Mouse (Mus musculus) erythroblast, embryonic 14.5 days (primary cell): Measurements from ENCODE around the gene Slc22a14.

ENCODE experiments used
- GATA1 ChIP-seq: IDR thresholded peaks from 2 replicates; pipeline ENCODE4 v1.6.1; 2012; ENCODE audit warnings: low read length, inconsistent platforms, mixed read lengths
- TAL1 ChIP-seq: IDR thresholded peaks from 3 replicates; pipeline ENCODE4 v1.6.1; 2012; ENCODE audit warnings: low read length, inconsistent platforms, mixed read lengths

GRCm38 (mm10) chr9:119206666-119207065 is 158.7 kb downstream of the Slc22a14 start:
- TF ChIP-seq GATA1 (no peak), TAL1 (no peak)
